Mouse (Mus musculus): Measurements from ENCODE around the gene Pik3cg. TPM values are rescaled to one million over a fixed set of nuclear protein-coding genes. Genes with fewer than 3 reads are reported as not detected.
"Not testable (repeated sequence)": the region's sequence is repeated elsewhere in the genome, so short reads cannot be mapped to it uniquely, and the experiment has no call there.

Pik3cg gene
- 10 to 100 TPM; 18.7 to 33.8 TPM for polyA plus RNA-seq (2017; shearing (Covaris generic))

- ATAC-seq = peak; percentile 70
Measured at GRCm38 (mm10) chr12:32207948-32208891, at the start of gene Pik3cg. Gene Pik3cg, minus strand, starts transcription at chr12:32208659.

- no peak for ATAC-seq
Measured at GRCm38 (mm10) chr12:32248483-32248882, 40.0 kb upstream of the Pik3cg start.

GRCm38 (mm10) chr12:32245566-32246233 is 37.2 kb upstream of the Pik3cg start:
- peak; percentile 88 for ATAC-seq

- ATAC-seq = no peak
Measured at GRCm38 (mm10) chr12:32243586-32243985, 35.1 kb upstream of the Pik3cg start.

GRCm38 (mm10) chr12:32239134-32239533 is 30.7 kb upstream of the Pik3cg start:
- not testable (repeated sequence) for ATAC-seq

GRCm38 (mm10) chr12:32238433-32238832 is 30.0 kb upstream of the Pik3cg start:
- ATAC-seq = no peak

- no peak for ATAC-seq
Measured at GRCm38 (mm10) chr12:32237839-32238238, 29.4 kb upstream of the Pik3cg start.

- ATAC-seq = no peak
Measured at GRCm38 (mm10) chr12:32237139-32237538, 28.7 kb upstream of the Pik3cg start.

GRCm38 (mm10) chr12:32236450-32236849 is 28.0 kb upstream of the Pik3cg start:
- no peak for ATAC-seq

- no peak for ATAC-seq
Measured at GRCm38 (mm10) chr12:32233871-32234270, 25.4 kb upstream of the Pik3cg start.

- no peak for ATAC-seq
Measured at GRCm38 (mm10) chr12:32231398-32231797, 22.9 kb upstream of the Pik3cg start.

GRCm38 (mm10) chr12:32223629-32224028 is 15.2 kb upstream of the Pik3cg start:
- ATAC-seq = no peak

- ATAC-seq = no peak
Measured at GRCm38 (mm10) chr12:32222758-32223385, 14.4 kb upstream of the Pik3cg start.

GRCm38 (mm10) chr12:32220387-32220786 is 11.9 kb upstream of the Pik3cg start:
- no peak for ATAC-seq

GRCm38 (mm10) chr12:32215143-32215542 is 6.7 kb upstream of the Pik3cg start:
- ATAC-seq = no peak

GRCm38 (mm10) chr12:32212702-32213101 is 4.2 kb upstream of the Pik3cg start:
- ATAC-seq = peak; percentile 49

GRCm38 (mm10) chr12:32212156-32212555 is 3.7 kb upstream of the Pik3cg start:
- ATAC-seq = no peak

- ATAC-seq = no peak
Measured at GRCm38 (mm10) chr12:32211257-32211656, 2.8 kb upstream of the Pik3cg start.

GRCm38 (mm10) chr12:32208951-32209350 is 492 bp upstream of the Pik3cg start:
- ATAC-seq = peak; percentile 17

- no peak for ATAC-seq
Measured at GRCm38 (mm10) chr12:32207141-32207540, 1.3 kb downstream of the Pik3cg start.

GRCm38 (mm10) chr12:32203695-32204094 is 4.8 kb downstream of the Pik3cg start:
- peak; percentile 76 for ATAC-seq

- ATAC-seq = no peak
Measured at GRCm38 (mm10) chr12:32202583-32202982, 5.9 kb downstream of the Pik3cg start.

GRCm38 (mm10) chr12:32201932-32202331 is 6.5 kb downstream of the Pik3cg start:
- no peak for ATAC-seq

Data from CD4-positive, CD25-positive, alpha-beta regulatory T cell, adult 4 months (primary cell).